In genomic region chr5:43110122-43110521, GRCm38 (mm10) we compare ENCODE assay signal across 10 mouse cellular contexts.
"Had no signal": no experiment of that assay in that cellular context is flagged by ENCODE, and none has a peak within 500 bp of the region (broad histone marks: within the 10 kb centered on the region; RNA-seq: fewer than 3 reads in every experiment).

No protein-coding gene starts in this region.

- H3K9me3 ChIP-seq: limb, embryonic 15.5 days; liver, embryonic 12.5 days; midbrain, embryonic 13.5 days had no signal

- H3K9ac ChIP-seq: limb, embryonic 15.5 days; liver, embryonic 12.5 days; lung, embryonic 14.5 days; midbrain, embryonic 13.5 days had no signal

- H3K4me3 ChIP-seq: left cerebral cortex, adult 2 months; limb, embryonic 15.5 days; liver, embryonic 12.5 days; midbrain, embryonic 13.5 days had no signal

- H3K27ac ChIP-seq: left cerebral cortex, adult 2 months; limb, embryonic 15.5 days; liver, embryonic 12.5 days; midbrain, embryonic 13.5 days had no signal

- H3K4me2 ChIP-seq: limb, embryonic 15.5 days; liver, embryonic 12.5 days; lung, embryonic 14.5 days; midbrain, embryonic 13.5 days had no signal

- DNase-seq: kidney, adult 8-10 months; kidney, postnatal 25 days; lung, embryonic 14.5 days; lung, postnatal 14 days; right cerebral cortex, adult 18-20 months; right cerebral cortex, postnatal 25 days had no signal

- H3K27me3 ChIP-seq: limb, embryonic 15.5 days; liver, embryonic 12.5 days; midbrain, embryonic 13.5 days had no signal

- ATAC-seq: liver, embryonic 12.5 days; midbrain, embryonic 13.5 days had no signal

- H3K36me3 ChIP-seq: limb, embryonic 15.5 days; liver, embryonic 12.5 days; midbrain, embryonic 13.5 days had no signal
